In the genomic region with DNA sequence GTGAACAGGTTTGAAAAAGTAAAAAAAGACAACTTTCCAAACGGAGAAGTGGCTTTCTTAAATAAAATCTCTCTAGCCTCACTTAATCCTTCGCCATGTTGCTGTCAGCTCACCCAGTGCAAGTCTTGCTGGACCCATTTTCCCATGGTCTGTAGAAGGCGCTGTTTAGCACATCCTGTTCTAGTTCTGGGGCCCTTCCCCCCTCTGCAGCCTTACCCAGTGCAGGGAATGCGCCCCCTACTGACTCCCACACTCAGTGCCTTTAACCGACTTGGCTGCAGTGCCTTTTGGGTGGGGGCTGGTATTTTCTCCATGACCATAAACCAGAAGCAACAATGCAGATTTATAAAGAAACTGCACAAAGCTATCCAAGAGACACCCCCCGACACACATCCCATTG, we compare ENCODE assay signal across 8 mouse cellular contexts. TPM values are rescaled to one million over a fixed set of nuclear protein-coding genes. Genes with fewer than 3 reads are reported as not detected.
DNase-seq lines count a peak whose midpoint lies in the region; ATAC-seq and TF ChIP-seq lines count a peak whose summit lies in the region.

No protein-coding gene starts in this region.

- peak overlapping the region; percentile 50 for H3K4me2 ChIP-seq in kidney, embryonic 14.5 days (replicated peaks; ENCODE audit: low read depth, low read length)
- H3K4me2 ChIP-seq in limb, embryonic 15.5 days: peak overlapping the region; percentile 62

- peak; percentile 96 for DNase-seq in A20 (ENCODE audit: low read depth, low spot score)
- DNase-seq in heart, adult 9 months (ENCODE audit: low spot score in 2 of 2): peak; percentile 75
- DNase-seq in monocyte, adult 2 months (ENCODE audit: low read depth in 1 of 2, low spot score in 2 of 2): peak; percentile 80 to 83
- peak; percentile 88 to 90 for DNase-seq in spleen, postnatal 36 days (ENCODE audit: low spot score in 2 of 2)

- H3K4me3 ChIP-seq in bone marrow macrophage, adult 2 months (ENCODE audit: insufficient read depth, low read length): peak overlapping the region; percentile 91
- peak overlapping the region; percentile 98 for H3K4me3 ChIP-seq in embryonic fibroblast, embryonic 13.5 days (ENCODE audit: insufficient read depth, low read length)
- peak overlapping the region; percentile 99 for H3K4me3 ChIP-seq in kidney, embryonic 14.5 days (ENCODE audit: low read length)
- peak overlapping the region; percentile 98 for H3K4me3 ChIP-seq in limb, embryonic 15.5 days

- peak overlapping the region; percentile 12; the same call in 1 of the 2 replicates for H3K27ac ChIP-seq in bone marrow macrophage, adult 2 months (ENCODE audit: insufficient read depth, low read depth, low read length)
- H3K27ac ChIP-seq in embryonic fibroblast, embryonic 13.5 days (ENCODE audit: insufficient read depth, low read length): peak overlapping the region; percentile 45
- H3K27ac ChIP-seq in kidney, embryonic 14.5 days (ENCODE audit: low read depth, low read length): peak overlapping the region; percentile 97
- peak overlapping the region; percentile 99 for H3K27ac ChIP-seq in limb, embryonic 15.5 days

- peak; percentile 22; the same call in 1 of the 2 replicates for ATAC-seq in kidney, embryonic 14.5 days (ENCODE audit: low FRiP score, low TSS enrichment)
- peak; percentile 60; the same call in 1 of the 2 replicates for ATAC-seq in limb, embryonic 15.5 days (ENCODE audit: insufficient number of reproducible peaks, low FRiP score, low TSS enrichment, low read depth)

- peak overlapping the region; percentile 99 for H3K9ac ChIP-seq in kidney, embryonic 14.5 days (ENCODE audit: low read depth, low read length)
- peak overlapping the region; percentile 100 for H3K9ac ChIP-seq in limb, embryonic 15.5 days

- H3K9me3 ChIP-seq in kidney, embryonic 14.5 days (ENCODE audit: control insufficient read depth, low read length): 0 out of 2 replicates have a peak, but pooled peaks cover 3% of the 10 kb centered on the region
- H3K9me3 ChIP-seq in limb, embryonic 15.5 days: no peaks in the 10 kb centered on the region

- H3K27me3 ChIP-seq in kidney, embryonic 14.5 days (ENCODE audit: control insufficient read depth, insufficient read depth, low read length): no peaks in the 10 kb centered on the region
- H3K27me3 ChIP-seq in limb, embryonic 15.5 days: no peaks in the 10 kb centered on the region

- peaks cover 42% of the 10 kb centered on the region for H3K36me3 ChIP-seq in kidney, embryonic 14.5 days (ENCODE audit: control insufficient read depth, insufficient read depth, low read length)
- H3K36me3 ChIP-seq in limb, embryonic 15.5 days: peaks cover 23% of the 10 kb centered on the region

- TF ChIP-seq POLR2A in bone marrow macrophage, adult 2 months (IDR thresholded peaks at IDR 0.05; ENCODE audit: borderline replicate concordance, low read depth, low read length): no peak
- peak; percentile 34; the same call in 1 of the 2 replicates for TF ChIP-seq POLR2A in embryonic fibroblast, embryonic 13.5 days (IDR thresholded peaks at IDR 0.05; ENCODE audit: low read depth, low read length)

- 7% methylated on average over 6 of the region's 6 CpGs for WGBS in kidney, embryonic 14.5 days
- 3% methylated on average over 6 of the region's 6 CpGs for WGBS in limb, embryonic 15.5 days

- peaks cover 18% of the 10 kb centered on the region for H3K4me1 ChIP-seq in bone marrow macrophage, adult 2 months (ENCODE audit: control insufficient read depth, insufficient read depth, low read length)
- peaks cover 7% of the 10 kb centered on the region for H3K4me1 ChIP-seq in embryonic fibroblast, embryonic 13.5 days (ENCODE audit: control insufficient read depth, insufficient read depth, low read length)
- peaks cover 17% of the 10 kb centered on the region for H3K4me1 ChIP-seq in kidney, embryonic 14.5 days (ENCODE audit: control insufficient read depth, insufficient read depth, low read length)
- H3K4me1 ChIP-seq in limb, embryonic 15.5 days: peaks cover 19% of the 10 kb centered on the region

- TF ChIP-seq CTCF in bone marrow macrophage, adult 2 months (IDR thresholded peaks at IDR 0.05; ENCODE audit: low read depth, low read length): peak; percentile 86
- peak; percentile 83 for TF ChIP-seq CTCF in embryonic fibroblast, embryonic 13.5 days (IDR thresholded peaks at IDR 0.05; ENCODE audit: borderline replicate concordance, insufficient read depth, low read length)

RNA-seq across cellular contexts. Expression of gene Adnp, which starts 1.6 kb away (rescaled TPM):
- 15.9 and 16.3 TPM in 2 replicates for polyA plus RNA-seq in bone marrow macrophage, adult 2 months (2012; ENCODE audit: insufficient read depth, insufficient read length, missing spikeins)
- 50.8 and 80.9 TPM in 2 replicates for polyA plus RNA-seq in embryonic fibroblast, embryonic 13.5 days (2011; ENCODE audit: insufficient read length, low read depth, missing spikeins)
- polyA plus RNA-seq in kidney, embryonic 14.5 days (2014; fragmentation: Nextera tagmentation; extraction: Ambion mirVana): 3.8 and 4.0 TPM in 2 replicates
- polyA plus RNA-seq in limb, embryonic 15.5 days (2015; fragmentation: Nextera tagmentation; extraction: Ambion mirVana): 3.1 and 3.6 TPM in 2 replicates

RNA-seq across cellular contexts. Expression of gene Gm20716, which starts 24.9 kb away (rescaled TPM):
- 33.3 and 35.3 TPM in 2 replicates for polyA plus RNA-seq in bone marrow macrophage, adult 2 months (2012; ENCODE audit: insufficient read depth, insufficient read length, missing spikeins)
- 45.6 and 46.6 TPM in 2 replicates for polyA plus RNA-seq in embryonic fibroblast, embryonic 13.5 days (2011; ENCODE audit: insufficient read length, low read depth, missing spikeins)
- 29.9 and 35.7 TPM in 2 replicates for polyA plus RNA-seq in kidney, embryonic 14.5 days (2014; fragmentation: Nextera tagmentation; extraction: Ambion mirVana)
- polyA plus RNA-seq in limb, embryonic 15.5 days (2015; fragmentation: Nextera tagmentation; extraction: Ambion mirVana): 13.4 and 17.7 TPM in 2 replicates

RNA-seq across cellular contexts. Expression of gene Dpm1, which starts 25.1 kb away (rescaled TPM):
- 94.1 and 124 TPM in 2 replicates for polyA plus RNA-seq in bone marrow macrophage, adult 2 months (2012; ENCODE audit: insufficient read depth, insufficient read length, missing spikeins)
- 45.4 and 53.9 TPM in 2 replicates for polyA plus RNA-seq in embryonic fibroblast, embryonic 13.5 days (2011; ENCODE audit: insufficient read length, low read depth, missing spikeins)
- 82.3 and 84.0 TPM in 2 replicates for polyA plus RNA-seq in kidney, embryonic 14.5 days (2014; fragmentation: Nextera tagmentation; extraction: Ambion mirVana)
- 90.4 and 92.1 TPM in 2 replicates for polyA plus RNA-seq in limb, embryonic 15.5 days (2015; fragmentation: Nextera tagmentation; extraction: Ambion mirVana)

RNA-seq across cellular contexts. Expression of gene Mocs3, which starts 25.2 kb away (rescaled TPM):
- 5.3 and 6.5 TPM in 2 replicates for polyA plus RNA-seq in bone marrow macrophage, adult 2 months (2012; ENCODE audit: insufficient read depth, insufficient read length, missing spikeins)
- polyA plus RNA-seq in embryonic fibroblast, embryonic 13.5 days (2011; ENCODE audit: insufficient read length, low read depth, missing spikeins): 5.9 and 6.1 TPM in 2 replicates
- polyA plus RNA-seq in kidney, embryonic 14.5 days (2014; fragmentation: Nextera tagmentation; extraction: Ambion mirVana): 8.8 and 10.1 TPM in 2 replicates
- 5.5 and 6.8 TPM in 2 replicates for polyA plus RNA-seq in limb, embryonic 15.5 days (2015; fragmentation: Nextera tagmentation; extraction: Ambion mirVana)

Comparison
In these comparisons a context has a peak if more than half of its experiments do, and no peak if none do; other contexts are left out.
1. Peak in every context shown above with its lines: DNase-seq, ATAC-seq, H3K4me3 ChIP-seq and H3K27ac ChIP-seq.
2. H3K27ac ChIP-seq: peak in every context shown above with its lines; median percentile 99 in limb, embryonic 15.5 days; 97 in kidney, embryonic 14.5 days; 45 in embryonic fibroblast, embryonic 13.5 days; 12 in bone marrow macrophage, adult 2 months.